Mouse (Mus musculus) neural tube, embryonic 12.5 days (tissue): ENCODE data around the gene Rnf4. TPM values are rescaled to one million over a fixed set of nuclear protein-coding genes. Genes with fewer than 3 reads are reported as not detected.
A peak's percentile ranks its signal among the peaks of the same experiment; 100 is the strongest.

Source experiments
- ATAC-seq: fragments of 200-750 bp; cut with Nextera tagmentation; 2 replicates; pipeline ENCODE4 v1.8.0; 2017; ENCODE audit warnings: low read depth, mild to moderate bottlenecking, moderate TSS enrichment, moderate library complexity; ENCODE audit not compliant: low FRiP score
- H3K27ac ChIP-seq: fragments of 300-500 bp; sonication (generic); 2 replicates; pipeline ENCODE4 v1.5.1; 2016
- H3K27me3 ChIP-seq: fragments of 300-500 bp; sonication (generic); replicated peaks from 2 replicates; pipeline ENCODE4 v1.6.1; 2016; ENCODE audit warnings: mild to moderate bottlenecking
- H3K36me3 ChIP-seq: fragments of 300-500 bp; sonication (generic); 2 replicates; pipeline ENCODE4 v1.6.1; 2016; ENCODE audit warnings: mild to moderate bottlenecking
- H3K4me1 ChIP-seq: fragments of 300-500 bp; sonication (generic); 2 replicates; pipeline ENCODE4 v1.6.1; 2016
- H3K4me2 ChIP-seq: fragments of 300-500 bp; sonication (generic); replicated peaks from 2 replicates; pipeline ENCODE4 v1.6.1; 2016; ENCODE audit warnings: mild to moderate bottlenecking
- H3K4me3 ChIP-seq: fragments of 300-500 bp; sonication (generic); 2 replicates; pipeline ENCODE4 v1.5.1; 2016
- H3K9ac ChIP-seq: fragments of 300-500 bp; sonication (generic); 2 replicates; pipeline ENCODE4 v1.6.1; 2016; ENCODE audit warnings: mild to moderate bottlenecking
- H3K9me3 ChIP-seq: fragments of 300-500 bp; sonication (generic); 2 replicates; pipeline ENCODE4 v1.6.1; 2016; ENCODE audit warnings: mild to moderate bottlenecking
- WGBS: fragments of 180-500 bp; shearing (Covaris S2); methylation state at CpG from one replicate; pipeline ENCODE4 v1.1.7; 2016; 5-methylcytosine and 5-hydroxymethylcytosine counted together
- polyA plus RNA-seq: library from polyadenylated mRNA; unstranded; fragments of >200 nt; fragmentation: Nextera tagmentation; extraction: Ambion mirVana; gene quantifications from 2 replicates; pipeline ENCODE4 v1.2.1, GENCODE M21; 2016

The Rnf4 gene
- polyA plus RNA-seq, 1 experiment from 2014 or later: 159 TPM

DNA sequence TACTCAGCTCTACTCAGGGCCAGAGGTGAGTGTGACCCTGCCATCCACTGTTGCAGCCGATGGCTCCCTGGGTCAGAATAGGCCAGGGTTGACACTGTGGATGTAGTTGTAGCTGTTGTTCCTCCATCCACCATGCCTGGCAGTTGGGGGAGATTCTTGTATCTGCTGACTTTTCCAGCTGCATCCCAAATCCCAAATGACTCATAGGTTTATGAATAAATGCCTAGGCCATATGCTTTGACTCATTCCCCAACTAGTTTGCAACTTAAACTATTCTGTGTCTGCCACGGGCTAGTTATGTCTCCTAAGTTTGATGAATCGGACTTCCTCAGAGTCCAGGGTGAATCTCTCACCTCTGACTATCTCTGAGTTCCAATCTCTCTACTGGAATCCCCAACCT, 24.2 kb downstream of the Rnf4 start:
- H3K4me1 ChIP-seq: no peaks in the 10 kb centered on the region
- H3K4me3 ChIP-seq: no peak overlapping the region
- no peaks in the 10 kb centered on the region for H3K9me3 ChIP-seq
- peaks cover 43% of the 10 kb centered on the region for H3K36me3 ChIP-seq
- H3K27me3 ChIP-seq: no peaks in the 10 kb centered on the region
- no peak overlapping the region for H3K9ac ChIP-seq
- H3K4me2 ChIP-seq: no peak overlapping the region
- 96% methylated on average over 3 of the region's 3 CpGs for WGBS
- no peak overlapping the region for H3K27ac ChIP-seq
- ATAC-seq: no peak

- peaks cover 25% of the 10 kb centered on the region for H3K36me3 ChIP-seq
Observed at GRCm38 (mm10) chr5:34363115-34363514, 27.0 kb downstream of the Rnf4 start.

GRCm38 (mm10) chr5:34368551-34369290, 32.6 kb downstream of the Rnf4 start:
- ATAC-seq: 0 out of 2 replicates have a peak, but pooled peaks have one; percentile 1
- 73% methylated on average over 7 of the region's 7 CpGs for WGBS
- Histone ChIP-seq H3K4me1 (peaks cover 24% of the 10 kb centered on the region), H3K36me3 (no peaks in the 10 kb centered on the region; the same call in 1 of the 2 replicates), H3K27me3 (no peaks in the 10 kb centered on the region), H3K9ac (peak overlapping the region; percentile 95), H3K4me3 (peak overlapping the region; percentile 92), H3K9me3 (no peaks in the 10 kb centered on the region), H3K4me2 (peak overlapping the region; percentile 68), H3K27ac (peak overlapping the region; percentile 53; the same call in 1 of the 2 replicates)

More at GRCm38 (mm10) chr5:34363115-34363514, 27.0 kb downstream of the Rnf4 start:
- Histone ChIP-seq H3K9me3 (no peaks in the 10 kb centered on the region), H3K4me3 (no peak overlapping the region), H3K4me1 (no peaks in the 10 kb centered on the region), H3K4me2 (no peak overlapping the region), H3K27ac (no peak overlapping the region), H3K9ac (no peak overlapping the region), H3K27me3 (no peaks in the 10 kb centered on the region)
- no peak for ATAC-seq

DNA sequence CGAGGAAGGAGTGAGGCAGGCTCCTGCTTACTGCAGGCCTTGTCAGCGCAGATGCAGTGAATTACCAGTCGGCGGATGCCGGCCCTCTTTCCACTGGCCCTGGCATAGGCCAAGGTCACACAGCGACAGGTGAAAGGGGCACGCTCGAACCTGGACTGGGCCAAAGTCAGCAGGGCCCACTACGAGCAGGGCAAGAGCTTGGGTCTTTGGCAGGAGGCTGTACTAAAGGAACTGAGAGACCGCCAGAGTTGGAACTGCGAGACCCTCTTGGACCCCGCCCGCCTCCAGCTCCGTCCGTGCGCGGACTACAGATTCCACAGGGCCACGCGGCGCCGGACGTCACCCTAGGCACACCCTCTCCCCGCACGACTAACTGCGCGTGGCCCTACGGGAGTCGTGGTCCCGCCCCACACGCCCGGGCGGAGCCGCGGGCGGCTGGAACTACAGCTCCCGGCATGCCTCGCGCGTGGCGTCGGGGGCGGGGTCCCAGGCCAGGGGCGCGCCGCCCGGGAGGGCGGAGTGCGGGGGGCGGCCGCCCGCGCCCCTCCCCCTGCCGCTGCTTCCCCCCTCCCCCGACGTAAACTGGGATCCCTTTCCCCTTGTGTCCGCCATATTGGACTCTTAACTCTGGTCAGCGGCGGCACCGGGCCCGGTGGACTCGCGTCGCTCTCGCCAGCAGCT, 33.4 kb downstream of the Rnf4 start, which contains the start of gene Fam193a:
Gene Fam193a (plus strand): TSS at position 593 of the 681 bp plus-strand sequence.
- H3K4me3 ChIP-seq: peak within 1 kb of the TSS; percentile 92
- H3K4me2 ChIP-seq: peak within 1 kb of the TSS; percentile 75
- WGBS: under 1% methylated on average over 53 of the region's 64 CpGs

DNA sequence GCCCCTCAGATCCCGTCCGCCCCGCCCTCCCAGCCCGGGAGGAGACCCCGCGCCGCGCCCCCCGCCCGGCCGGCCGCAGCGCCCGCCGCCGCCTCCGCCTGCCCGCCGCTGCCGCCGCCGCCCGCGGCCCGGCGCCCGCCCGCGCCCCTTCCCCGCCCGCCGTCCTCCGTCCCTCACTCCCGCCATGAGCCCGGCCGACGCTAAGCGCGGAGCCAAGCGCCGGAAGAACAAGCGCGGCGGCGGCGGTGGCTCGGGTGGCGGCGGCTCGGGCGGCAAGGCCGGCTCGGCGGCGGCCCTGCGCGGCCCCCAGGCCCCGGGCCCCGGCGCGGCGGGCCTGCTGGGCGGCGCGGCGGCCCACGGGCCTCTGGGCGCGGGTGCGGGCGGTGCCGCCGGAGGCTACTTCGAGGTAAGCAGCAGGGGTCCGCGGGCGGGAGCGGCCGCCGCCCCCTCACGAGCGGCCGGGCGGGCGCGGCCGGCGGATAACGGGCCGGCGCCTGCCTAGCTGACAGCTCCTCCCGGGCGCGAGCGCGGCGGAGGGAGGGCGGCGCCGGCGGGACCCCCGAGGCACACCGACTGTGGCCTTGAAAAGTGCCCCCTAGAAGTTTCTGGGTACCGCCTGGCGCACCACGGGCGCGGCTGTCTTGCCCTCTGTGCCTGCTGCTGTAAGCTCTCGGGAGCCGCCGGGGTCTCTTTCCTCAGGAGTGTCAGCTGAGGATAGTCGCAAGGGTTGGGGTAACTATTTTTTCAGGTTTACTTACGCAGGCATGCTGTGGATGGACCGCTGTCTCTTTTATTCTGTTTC, 34.1 kb downstream of the Rnf4 start:
- ATAC-seq: no peak
- Histone ChIP-seq H3K4me1 (peaks cover 24% of the 10 kb centered on the region), H3K9me3 (no peaks in the 10 kb centered on the region), H3K27ac (0 out of 2 replicates have a peak overlapping the region, but pooled peaks have one; percentile 46), H3K4me3 (peak overlapping the region; percentile 92), H3K4me2 (peak overlapping the region; percentile 75), H3K9ac (peak overlapping the region; percentile 95), H3K36me3 (no peaks in the 10 kb centered on the region), H3K27me3 (no peaks in the 10 kb centered on the region)
- WGBS: under 1% methylated on average over 91 of the region's 114 CpGs

More for the DNA sequence above, 33.4 kb downstream of the Rnf4 start, which contains the start of gene Fam193a:
- Histone ChIP-seq H3K36me3 (no peaks in the 10 kb centered on the region; the same call in 1 of the 2 replicates), H3K27ac (peak within 1 kb of the TSS; percentile 53; the same call in 1 of the 2 replicates), H3K9me3 (no peaks in the 10 kb centered on the region), H3K9ac (peak within 1 kb of the TSS; percentile 95), H3K27me3 (no peaks in the 10 kb centered on the region), H3K4me1 (peaks cover 24% of the 10 kb centered on the region)
- ATAC-seq: peak; percentile 99

DNA sequence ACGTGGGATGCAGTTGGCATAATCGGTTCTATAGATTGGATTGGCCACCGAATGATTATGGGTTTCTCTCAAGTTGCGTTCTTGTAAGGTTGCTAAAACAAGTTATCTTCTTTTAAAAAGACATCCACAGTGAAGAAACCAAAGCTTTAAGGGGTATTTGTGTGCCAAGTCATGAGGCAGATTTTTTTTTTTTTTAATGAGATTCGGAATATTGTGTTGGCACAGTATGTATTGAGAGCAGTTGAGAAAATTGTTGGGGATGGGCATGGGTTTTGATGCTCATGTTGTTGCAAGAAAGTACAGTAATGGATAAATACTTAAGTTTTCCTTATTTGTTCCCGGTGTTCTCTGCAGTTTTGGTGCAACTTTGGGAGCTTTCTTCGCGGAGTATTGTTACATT, 34.8 kb downstream of the Rnf4 start:
- ATAC-seq: no peak
- H3K27ac ChIP-seq: no peak overlapping the region
- H3K4me1 ChIP-seq: peaks cover 24% of the 10 kb centered on the region
- H3K9me3 ChIP-seq: no peaks in the 10 kb centered on the region
- peak overlapping the region; percentile 92 for H3K4me3 ChIP-seq
- H3K9ac ChIP-seq: peak overlapping the region; percentile 95
- H3K27me3 ChIP-seq: no peaks in the 10 kb centered on the region
- peak overlapping the region; percentile 75 for H3K4me2 ChIP-seq
- 34% methylated on average over 8 of the region's 8 CpGs for WGBS
- H3K36me3 ChIP-seq: no peaks in the 10 kb centered on the region

DNA sequence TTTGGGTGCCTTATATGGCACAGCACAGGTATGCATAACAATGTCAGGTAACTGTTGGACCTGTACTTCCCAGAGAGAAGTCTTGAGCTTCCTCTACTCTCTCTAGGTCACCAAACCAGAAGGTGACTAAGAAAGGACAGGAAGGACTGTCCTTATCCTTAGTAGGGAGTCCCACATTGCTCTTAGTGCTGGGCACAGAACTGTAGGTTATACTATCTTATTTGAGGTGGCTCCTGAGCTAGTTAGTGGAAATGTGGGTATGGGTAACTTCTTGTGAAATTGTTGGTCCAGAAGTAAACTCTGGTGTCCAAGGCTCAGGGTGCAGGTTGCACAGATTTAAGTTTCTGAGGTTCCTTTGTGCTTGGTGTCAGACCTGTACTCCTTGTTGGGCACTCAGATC, 36.1 kb downstream of the Rnf4 start:
- Histone ChIP-seq H3K27me3 (no peaks in the 10 kb centered on the region), H3K9me3 (no peaks in the 10 kb centered on the region), H3K9ac (no peak overlapping the region), H3K4me2 (peak overlapping the region; percentile 27), H3K4me1 (peaks cover 24% of the 10 kb centered on the region), H3K36me3 (no peaks in the 10 kb centered on the region), H3K4me3 (no peak overlapping the region), H3K27ac (no peak overlapping the region)
- ATAC-seq: no peak

GRCm38 (mm10) chr5:34372541-34372940, 36.5 kb downstream of the Rnf4 start:
- ATAC-seq: no peak
- Histone ChIP-seq H3K4me2 (peak overlapping the region; percentile 27; the same call in 1 of the 2 replicates), H3K9me3 (no peaks in the 10 kb centered on the region)

DNA sequence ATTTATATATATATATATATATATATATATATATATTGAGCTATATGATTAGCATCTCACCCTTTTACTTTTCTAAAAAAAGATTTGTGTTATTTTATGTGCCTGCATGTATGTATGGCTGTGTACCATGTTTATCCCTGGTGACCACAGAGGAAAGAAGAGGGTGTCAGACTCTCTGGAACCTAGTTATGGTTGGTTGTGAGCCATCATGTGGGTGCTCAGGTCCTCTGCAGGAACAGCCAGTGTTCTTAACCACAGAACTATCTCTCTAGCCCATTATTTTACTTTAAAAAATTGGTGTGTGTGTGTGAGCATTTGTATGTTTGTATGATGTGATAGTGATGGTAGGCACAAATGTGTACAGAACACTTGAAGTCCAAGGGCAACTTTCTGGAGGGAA, 42.7 kb downstream of the Rnf4 start:
- Histone ChIP-seq H3K4me2 (no peak overlapping the region), H3K36me3 (no peaks in the 10 kb centered on the region), H3K9me3 (no peaks in the 10 kb centered on the region), H3K4me3 (no peak overlapping the region), H3K27me3 (no peaks in the 10 kb centered on the region), H3K27ac (no peak overlapping the region), H3K9ac (no peak overlapping the region), H3K4me1 (no peaks in the 10 kb centered on the region)
- no peak for ATAC-seq

More at GRCm38 (mm10) chr5:34372541-34372940, 36.5 kb downstream of the Rnf4 start:
- H3K9ac ChIP-seq: no peak overlapping the region
- H3K36me3 ChIP-seq: no peaks in the 10 kb centered on the region
- H3K27ac ChIP-seq: no peak overlapping the region
- H3K27me3 ChIP-seq: no peaks in the 10 kb centered on the region
- no peak overlapping the region for H3K4me3 ChIP-seq
- H3K4me1 ChIP-seq: peaks cover 24% of the 10 kb centered on the region

GRCm38 (mm10) chr5:34381700-34382099, 45.6 kb downstream of the Rnf4 start:
- WGBS: 99% methylated on average over 2 of the region's 2 CpGs

GRCm38 (mm10) chr5:34385616-34386015, 49.5 kb downstream of the Rnf4 start:
- H3K4me2 ChIP-seq: no peak overlapping the region
- H3K9me3 ChIP-seq: peaks cover 10% of the 10 kb centered on the region; the same call in 1 of the 2 replicates
- no peak overlapping the region for H3K27ac ChIP-seq
- WGBS: 97% methylated on average over 5 of the region's 5 CpGs
- H3K27me3 ChIP-seq: no peaks in the 10 kb centered on the region
- peaks cover 11% of the 10 kb centered on the region for H3K36me3 ChIP-seq
- H3K4me1 ChIP-seq: no peaks in the 10 kb centered on the region
- no peak overlapping the region for H3K9ac ChIP-seq
- no peak overlapping the region for H3K4me3 ChIP-seq
- ATAC-seq: no peak

More at GRCm38 (mm10) chr5:34381700-34382099, 45.6 kb downstream of the Rnf4 start:
- Histone ChIP-seq H3K27me3 (no peaks in the 10 kb centered on the region), H3K9me3 (peaks cover 10% of the 10 kb centered on the region; the same call in 1 of the 2 replicates), H3K9ac (no peak overlapping the region), H3K4me3 (no peak overlapping the region), H3K4me1 (no peaks in the 10 kb centered on the region), H3K36me3 (peaks cover 11% of the 10 kb centered on the region), H3K4me2 (no peak overlapping the region), H3K27ac (no peak overlapping the region)
- ATAC-seq: no peak

- Histone ChIP-seq H3K4me1 (no peaks in the 10 kb centered on the region), H3K27ac (no peak overlapping the region), H3K4me3 (no peak overlapping the region), H3K9ac (no peak overlapping the region), H3K27me3 (no peaks in the 10 kb centered on the region), H3K9me3 (peaks cover 10% of the 10 kb centered on the region; the same call in 1 of the 2 replicates), H3K36me3 (peaks cover 11% of the 10 kb centered on the region), H3K4me2 (no peak overlapping the region)
- 93% methylated on average over 2 of the region's 2 CpGs for WGBS
- no peak for ATAC-seq
Observed at GRCm38 (mm10) chr5:34386744-34387143, 50.7 kb downstream of the Rnf4 start.
